Mouse (Mus musculus): ENCODE results near the gene Zfp354a.
"Not testable (repeated sequence)": the region's sequence is repeated elsewhere in the genome, so short reads cannot be mapped to it uniquely, and the experiment has no call there.

- TF ChIP-seq EP300 (IDR thresholded peaks at IDR 0.05; ENCODE audit: insufficient read depth, low read depth, low read length); CTCF (IDR thresholded peaks at IDR 0.05; ENCODE audit: low read depth, low read length): not testable (repeated sequence)
These were observed 11.2 kb upstream of the Zfp354a start, which contains the start of gene Olfr1375 for GRCm38 (mm10) chr11:51047809-51048208.

All from ES-Bruce4 (cell line).